Mouse (Mus musculus): ENCODE data around the gene Ddx56.

Ddx56 gene

DNA sequence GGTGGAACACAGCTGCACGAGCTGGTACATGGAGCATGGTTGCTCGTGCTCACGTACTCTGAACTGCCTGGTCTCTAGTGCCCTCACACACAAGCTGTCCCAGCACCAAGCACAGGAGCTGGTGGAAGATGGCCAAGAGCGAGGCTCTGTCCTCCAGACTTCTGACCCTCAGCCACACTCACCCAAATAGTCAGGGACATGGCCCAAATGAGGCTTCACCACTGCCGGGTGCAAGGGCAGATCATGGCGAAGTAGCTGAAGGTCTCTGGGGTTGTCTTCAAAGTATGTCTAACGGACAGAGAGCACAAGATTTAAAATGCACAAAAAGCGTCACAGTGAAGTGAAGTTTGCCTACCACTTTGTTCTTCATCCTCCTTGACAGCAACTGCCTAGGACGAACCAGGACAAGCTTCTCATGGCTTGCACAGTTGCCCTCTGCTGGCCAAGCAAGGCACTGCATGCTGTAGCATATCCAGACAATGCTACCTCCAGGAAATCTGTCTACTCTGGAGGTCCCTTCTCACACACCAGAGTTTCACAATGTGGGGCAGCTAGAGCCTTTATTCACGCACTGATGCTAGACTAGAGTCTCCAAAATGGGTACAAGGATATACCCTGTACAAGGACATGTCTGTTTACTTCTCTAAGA is 6.0 kb downstream of the Ddx56 start:
- 71% methylated on average over 10 of the region's 10 CpGs for WGBS

DNA sequence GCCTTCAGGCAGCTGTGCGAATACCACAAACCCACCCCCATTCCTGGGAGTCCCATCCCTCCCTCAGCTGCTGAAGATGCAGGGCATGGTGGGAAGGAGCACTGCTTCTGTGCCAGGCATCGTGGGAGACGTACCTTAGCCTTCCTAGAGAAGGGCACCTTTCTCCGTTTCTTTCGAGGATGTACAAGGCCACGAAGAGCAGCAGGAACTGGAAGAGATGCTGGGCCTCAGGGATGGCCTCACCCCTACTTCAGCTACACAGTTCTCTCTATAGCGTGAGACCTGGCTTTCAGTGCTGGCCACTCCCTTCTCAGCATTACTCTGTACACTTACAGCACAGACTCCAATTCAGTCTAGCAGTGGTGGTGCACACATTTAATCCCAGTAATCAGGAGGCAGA is 8.2 kb downstream of the Ddx56 start:
- 89% methylated on average over 7 of the region's 7 CpGs for WGBS

DNA sequence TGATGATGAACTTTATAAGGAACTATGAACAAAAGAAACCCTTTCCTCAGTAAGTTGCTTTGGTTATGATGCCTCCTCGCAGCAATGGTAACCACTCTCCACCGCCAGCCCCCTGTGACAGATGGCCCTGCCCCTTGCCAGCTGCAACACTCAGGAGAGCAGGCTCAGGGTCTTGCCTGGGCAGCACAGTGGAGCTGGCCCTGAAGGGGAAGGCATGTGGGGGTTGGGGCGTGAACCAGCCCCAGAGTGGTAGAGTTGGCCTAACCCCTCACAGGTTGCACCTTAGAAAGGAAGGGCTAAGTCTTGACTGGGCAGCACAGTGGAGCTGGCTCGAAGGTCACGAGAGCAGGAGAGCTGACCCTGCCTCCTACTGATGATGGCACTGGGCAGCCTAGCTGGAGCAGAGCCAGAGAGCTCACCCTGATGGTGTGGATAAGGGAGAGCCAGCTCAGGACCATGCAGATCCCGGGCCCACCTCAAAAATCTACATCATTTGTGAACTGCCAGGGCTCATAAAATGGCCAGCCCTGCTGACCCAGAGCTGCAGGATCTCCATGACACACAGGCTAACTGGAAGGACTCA is 11.0 kb downstream of the Ddx56 start:
- WGBS = 75% methylated on average over 6 of the region's 6 CpGs

DNA sequence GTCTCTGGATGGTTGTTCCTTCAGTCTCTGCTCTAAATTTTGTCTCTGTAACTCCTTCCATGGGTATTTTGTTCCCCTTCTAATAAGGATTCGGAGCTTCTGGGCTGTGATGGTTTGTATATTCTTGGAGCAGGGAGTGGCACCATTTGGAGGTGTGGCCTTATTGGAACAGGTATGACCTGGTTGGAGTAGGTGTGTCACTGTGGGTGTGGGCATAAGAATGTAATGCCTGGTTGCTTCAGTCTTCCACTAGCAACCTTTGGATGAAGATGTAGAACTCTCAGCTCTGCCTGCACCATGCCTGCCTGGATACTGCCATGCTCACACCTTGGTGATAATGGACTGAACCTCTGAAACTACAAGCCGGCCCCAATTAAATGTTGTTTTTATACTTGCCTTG is 13.0 kb downstream of the Ddx56 start:
- 96% methylated on average over 2 of the region's 2 CpGs for WGBS

DNA sequence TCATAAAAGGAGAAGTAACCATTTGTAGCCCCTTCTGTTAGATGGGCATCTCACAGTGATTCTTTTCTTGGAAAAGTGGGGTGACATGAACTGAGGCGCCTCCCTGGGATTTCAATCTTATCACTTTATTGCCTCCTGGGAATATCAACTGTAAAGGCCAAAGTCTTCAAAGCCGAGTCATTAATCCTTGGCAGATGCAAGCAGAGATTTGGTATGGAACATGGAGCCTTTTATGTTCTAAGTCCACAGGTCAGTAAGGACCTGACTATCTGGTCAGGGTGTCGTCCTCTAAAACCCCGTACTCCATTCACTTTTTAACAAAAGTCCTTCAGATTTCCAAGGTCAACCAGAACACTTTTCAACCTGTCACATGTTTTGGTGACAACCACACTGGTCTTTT is 14.7 kb downstream of the Ddx56 start:
- 92% methylated on average over 4 of the region's 4 CpGs for WGBS

DNA sequence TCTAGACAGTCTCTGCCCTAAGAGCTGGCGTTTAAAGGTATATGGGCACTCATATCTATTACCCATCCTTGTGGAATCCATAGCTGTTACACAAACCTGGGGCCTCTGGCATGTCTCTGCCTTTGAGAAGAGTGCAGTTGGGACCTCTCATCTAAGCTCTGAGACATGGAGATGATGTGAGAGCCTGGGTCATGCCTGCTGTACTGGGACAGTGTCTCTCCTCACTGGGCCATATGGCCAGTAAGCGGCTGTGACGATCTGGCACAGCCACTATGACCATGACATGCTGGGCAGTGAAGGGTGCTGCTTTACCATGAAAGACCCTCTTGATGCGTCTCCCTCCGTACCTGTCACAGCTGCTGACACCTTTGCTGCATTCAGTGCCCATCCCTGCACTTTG is 15.3 kb downstream of the Ddx56 start:
- 89% methylated on average over 5 of the region's 5 CpGs for WGBS

DNA sequence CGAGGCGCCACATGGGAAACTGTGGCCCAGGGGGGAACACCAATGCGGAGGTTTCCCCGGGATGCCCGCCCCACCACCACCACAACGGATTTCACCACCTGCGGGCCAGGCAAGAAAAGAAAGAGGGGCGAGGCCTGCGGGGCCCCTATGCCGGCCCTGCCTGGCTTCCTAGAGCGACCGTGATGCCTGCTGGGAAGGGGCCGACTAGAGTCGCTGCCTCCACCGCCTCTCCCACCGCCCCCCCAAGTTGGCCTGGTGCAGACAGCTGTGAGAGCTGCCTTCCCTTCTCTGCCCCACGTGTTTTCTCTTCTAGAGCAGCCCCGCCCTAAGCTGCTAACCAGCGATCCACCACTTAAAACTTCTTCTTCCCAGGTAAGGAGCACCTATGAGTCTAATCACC is 22.9 kb downstream of the Ddx56 start:
- 60% methylated on average over 19 of the region's 19 CpGs for WGBS

DNA sequence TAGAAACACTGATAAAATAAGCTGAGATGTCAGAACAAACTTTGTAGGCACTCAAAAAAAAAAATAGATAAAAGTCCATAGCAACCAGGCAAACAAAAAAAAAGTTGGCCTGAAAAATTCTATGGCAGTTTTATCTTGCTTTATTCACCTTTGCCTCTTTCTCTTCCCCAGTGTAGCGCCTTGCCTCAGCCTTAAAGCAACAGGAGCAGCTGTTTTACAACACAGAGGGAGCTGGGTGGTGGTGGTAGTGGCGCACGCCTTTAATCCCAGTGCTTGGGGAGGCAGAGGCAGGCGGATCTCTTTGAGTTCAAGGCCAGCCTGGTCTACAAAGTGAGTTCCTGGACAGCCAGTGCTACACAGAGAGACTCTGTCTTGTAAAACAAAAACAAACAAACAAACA is 34.5 kb downstream of the Ddx56 start:
- 89% methylated on average over 4 of the region's 4 CpGs for WGBS

DNA sequence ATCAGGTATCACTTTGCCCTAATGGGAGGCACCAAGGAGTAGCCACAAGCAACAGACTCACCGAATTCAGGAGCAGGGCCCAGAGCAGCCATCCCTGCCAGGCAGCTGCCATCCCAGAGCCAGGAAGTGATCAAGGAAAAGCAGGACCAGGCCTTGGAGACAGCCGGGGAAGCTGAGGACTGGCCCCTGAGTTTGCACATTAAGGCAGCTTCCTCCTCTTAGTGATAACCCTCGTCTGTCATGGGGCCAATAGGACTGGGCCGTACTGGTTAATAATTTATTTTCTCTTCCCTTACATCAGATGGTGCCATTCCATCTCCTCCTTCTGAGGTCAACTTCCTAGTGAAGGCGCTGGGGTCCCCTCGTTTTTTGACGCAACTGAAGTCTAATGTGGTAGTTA is 37.6 kb downstream of the Ddx56 start, which contains the start of gene Npc1l1:
Gene Npc1l1, minus strand, starts transcription at position 132 of the 400 bp plus-strand sequence.
- WGBS = 87% methylated on average over 7 of the region's 7 CpGs

DNA sequence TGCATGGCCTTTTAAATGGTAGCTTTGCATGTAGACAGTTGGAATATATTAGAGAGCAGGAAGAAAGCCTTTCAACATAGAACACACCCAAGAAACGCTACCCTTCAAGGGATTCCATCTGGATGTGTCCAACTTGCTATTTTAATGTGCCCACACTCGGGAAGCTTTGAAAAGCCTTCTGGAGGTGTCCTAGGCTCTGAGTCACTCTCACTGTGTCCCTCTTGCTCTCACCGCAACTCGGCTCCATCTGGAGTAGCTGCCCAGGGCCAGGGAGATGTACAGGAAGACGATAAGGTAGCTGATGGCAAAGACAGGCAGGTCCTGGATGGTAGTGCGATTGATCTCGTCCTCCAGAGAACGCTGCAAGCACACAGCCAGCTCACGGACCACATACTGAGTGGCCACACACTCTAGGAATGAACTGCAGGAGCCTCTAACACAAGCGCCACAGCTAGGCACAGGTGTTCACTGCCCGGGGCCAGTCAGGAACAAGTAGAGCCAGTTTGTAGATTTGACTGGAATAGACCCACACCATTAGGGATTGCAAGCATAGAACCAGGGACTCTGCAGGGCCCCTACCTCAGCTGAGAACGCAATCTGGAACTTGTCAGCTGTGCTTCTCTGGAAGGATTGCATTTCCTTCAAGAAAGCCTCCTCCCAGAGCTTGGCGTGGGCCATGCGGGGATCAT is 42.9 kb downstream of the Ddx56 start:
- 53% methylated on average over 14 of the region's 14 CpGs for WGBS

DNA sequence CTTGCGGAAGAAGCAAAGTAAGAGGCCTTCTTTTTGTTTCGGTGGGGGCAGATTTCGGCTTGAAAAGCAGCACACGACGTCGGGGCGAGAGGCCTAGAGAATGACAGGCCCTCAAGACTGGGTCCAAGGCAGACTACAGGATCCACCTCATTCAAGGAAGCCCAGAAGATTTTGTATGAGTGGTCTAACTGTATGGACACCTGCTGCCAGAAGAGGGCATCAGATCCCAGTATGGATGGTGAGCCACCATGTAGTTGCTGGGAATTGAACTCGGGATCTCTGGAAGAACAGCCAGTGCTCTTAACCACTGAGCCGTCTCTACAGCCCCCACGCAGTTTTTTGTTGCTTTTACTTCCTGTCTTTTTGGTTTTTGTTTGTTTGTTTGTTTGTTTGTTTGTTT is 45.4 kb downstream of the Ddx56 start:
- WGBS = 90% methylated on average over 10 of the region's 10 CpGs

DNA sequence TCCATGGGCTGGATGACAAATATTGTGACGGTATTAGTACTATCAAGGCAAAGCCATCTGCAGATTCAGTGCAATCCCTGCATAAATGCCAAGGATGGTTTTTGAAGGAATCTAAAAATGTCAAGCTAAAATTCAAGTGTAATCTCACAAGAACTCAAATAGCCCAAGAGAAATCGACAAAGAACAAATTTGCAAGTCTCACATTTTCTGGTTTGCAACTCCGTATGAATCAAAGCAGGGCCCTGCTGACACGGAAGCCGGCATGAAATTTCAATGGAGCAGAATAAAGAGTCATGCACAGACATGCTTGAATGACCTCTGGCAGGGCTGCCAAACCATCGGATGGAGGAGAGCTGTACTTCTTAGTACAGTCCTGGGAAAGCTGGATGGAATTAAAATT is 47.6 kb downstream of the Ddx56 start:
- WGBS = 55% methylated on average over 6 of the region's 6 CpGs

DNA sequence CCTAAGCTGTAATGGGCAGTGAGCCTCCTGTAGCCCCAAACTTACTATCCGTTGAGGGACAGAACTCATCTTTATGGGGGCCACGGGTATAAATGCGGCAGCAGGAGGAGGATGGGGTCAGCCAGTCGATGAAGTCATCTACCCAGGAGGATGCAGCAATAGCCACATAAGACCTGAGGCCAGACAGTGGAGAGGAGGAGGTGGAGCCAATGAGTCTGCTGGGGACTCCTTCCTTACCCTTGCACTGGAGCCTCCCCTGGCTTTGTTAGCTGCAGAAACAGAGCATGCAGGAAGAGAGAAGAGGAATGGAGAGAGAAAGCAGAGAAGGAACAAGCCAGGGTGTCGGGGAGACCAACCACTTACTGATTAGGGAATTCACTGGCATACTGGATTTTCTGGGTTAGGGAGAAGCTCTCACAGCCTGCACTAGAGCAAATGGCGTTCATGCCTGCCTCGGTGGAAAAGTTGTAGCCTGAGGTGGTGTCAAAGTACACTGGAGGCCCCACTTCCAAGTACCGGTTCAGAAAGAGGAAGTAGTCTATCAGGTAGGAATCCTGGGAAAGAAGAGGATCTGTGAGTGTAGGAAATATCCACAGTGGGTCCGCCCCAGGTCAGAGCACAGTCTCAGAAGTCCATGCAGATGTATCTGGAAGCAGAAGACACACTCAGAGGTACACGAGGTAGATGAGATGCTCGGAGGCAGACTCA is 49.2 kb downstream of the Ddx56 start:
- WGBS = 82% methylated on average over 11 of the region's 11 CpGs

DNA sequence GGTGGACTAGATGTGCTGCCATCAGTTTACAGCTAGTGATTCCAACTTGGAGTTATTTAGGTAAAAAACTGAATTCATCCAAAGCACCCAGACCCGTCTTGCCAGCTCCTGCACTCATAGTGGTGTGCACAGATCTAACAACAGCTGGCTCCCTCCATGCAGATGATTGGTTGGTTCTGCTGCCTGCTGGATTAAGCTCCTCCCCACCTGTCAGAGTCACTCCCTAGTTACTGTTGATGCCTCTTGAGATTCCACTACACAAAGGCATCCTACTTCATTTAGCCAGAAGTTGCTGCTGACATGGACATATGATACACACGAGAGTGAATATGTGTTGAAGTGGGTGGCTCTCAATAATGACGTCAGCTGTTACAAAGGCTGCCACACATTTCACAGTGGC is 50.7 kb downstream of the Ddx56 start:
- WGBS = 49% methylated on average over 3 of the region's 3 CpGs
